ENCODE assay signal across 14 mouse cellular contexts in the genomic region with DNA sequence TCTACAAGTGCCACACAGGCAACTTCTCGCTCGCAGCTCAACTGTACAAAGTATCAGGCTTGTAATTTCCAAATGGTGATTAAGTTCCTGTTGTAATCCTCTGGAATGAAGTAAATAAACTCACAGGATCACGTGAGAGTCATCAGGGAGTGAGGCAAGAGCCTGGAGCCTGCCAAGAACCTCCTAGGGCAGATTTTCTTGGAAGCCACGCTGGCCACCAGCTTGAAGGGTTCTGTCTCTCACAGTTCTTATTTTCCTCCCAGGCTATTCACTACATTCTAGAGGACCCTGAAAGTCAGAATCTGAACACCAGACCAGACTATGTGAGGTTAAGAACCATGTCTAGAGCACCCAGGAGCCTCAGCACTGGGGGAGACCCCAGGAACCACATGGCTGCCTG. TPM values are rescaled to one million over a fixed set of nuclear protein-coding genes. Genes with fewer than 3 reads are reported as not detected.
DNase-seq lines count a peak whose midpoint lies in the region; ATAC-seq and TF ChIP-seq lines count a peak whose summit lies in the region.
"Not testable (repeated sequence)": the region's sequence is repeated elsewhere in the genome, so short reads cannot be mapped to it uniquely, and the experiment has no call there.
"Had no signal": no experiment of that assay in that cellular context is flagged by ENCODE, and none has a peak within 500 bp of the region (broad histone marks: within the 10 kb centered on the region; RNA-seq: fewer than 3 reads in every experiment).

No protein-coding gene starts in this region.

- H3K4me1 ChIP-seq in heart, adult 2 months (ENCODE audit: control insufficient read depth, insufficient read depth, low read length); intestine, postnatal 0 days (replicated peaks; ENCODE audit: control insufficient read depth, insufficient read depth, low read length): not testable (repeated sequence)

- peak overlapping the region; percentile 51 for H3K27ac ChIP-seq in gastrocnemius, adult 2 months
- not testable (repeated sequence) for H3K27ac ChIP-seq in heart, adult 2 months; intestine, postnatal 0 days (ENCODE audit: low read depth, low read length)

- H3K79me2 ChIP-seq in heart, adult 2 months (replicated peaks; ENCODE audit: control insufficient read depth, insufficient read depth, low read length) = not testable (repeated sequence)

- not testable (repeated sequence) for H3K9ac ChIP-seq in heart, adult 2 months (ENCODE audit: low read depth, low read length); intestine, postnatal 0 days (ENCODE audit: low read depth, low read length)

- not testable (repeated sequence) for TF ChIP-seq CTCF in gastrocnemius, adult 2 months (IDR thresholded peaks at IDR 0.05); heart, adult 2 months (IDR thresholded peaks at IDR 0.05); intestine, postnatal 0 days (IDR thresholded peaks at IDR 0.05; ENCODE audit: low read depth)

- not testable (repeated sequence) for TF ChIP-seq POLR2A in heart, adult 2 months (IDR thresholded peaks at IDR 0.05; ENCODE audit: insufficient read depth, low read depth, low read length)

- DNase-seq in Muller cell, postnatal 12 days (ENCODE audit: inconsistent ontology term) = peak; percentile 0
- peak; percentile 72 for DNase-seq in adrenal gland, postnatal 14 days
- DNase-seq in gastrocnemius, adult 2 months = peak; percentile 66
- DNase-seq in heart, adult 2 months = peak; percentile 55 to 71
- DNase-seq in kidney, postnatal 36 days = peak; percentile 66 to 73
- DNase-seq in lung, postnatal 14 days = peak; percentile 60
- DNase-seq in urinary bladder, postnatal 14 days (ENCODE audit: low spot score) = peak; percentile 44

- H3K4me2 ChIP-seq in intestine, postnatal 0 days (replicated peaks; ENCODE audit: low read depth) = not testable (repeated sequence)

- peak; percentile 57 for ATAC-seq in intestine, postnatal 0 days

- H3K27me3 ChIP-seq in heart, adult 2 months (ENCODE audit: control insufficient read depth, insufficient read depth, low read length); intestine, postnatal 0 days (replicated peaks; ENCODE audit: control insufficient read depth, insufficient read depth, low read length): not testable (repeated sequence)

- not testable (repeated sequence) for H3K4me3 ChIP-seq in gastrocnemius, adult 2 months; heart, adult 2 months; intestine, postnatal 0 days (ENCODE audit: low read depth, low read length)

- 47% methylated on average over 2 of the region's 4 CpGs for WGBS in heart, adult 2 months
- WGBS in intestine, postnatal 0 days = 33% methylated on average over 2 of the region's 4 CpGs

- H3K9me3 ChIP-seq in intestine, postnatal 0 days (ENCODE audit: control insufficient read depth) = not testable (repeated sequence)

- TF ChIP-seq EP300 in heart, adult 2 months (IDR thresholded peaks at IDR 0.05; ENCODE audit: insufficient read depth, low read depth, low read length) = not testable (repeated sequence)

- intact Hi-C loops in gastrocnemius, adult 2 months (cut with DNase I); heart, adult 2 months (cut with DNase I): not testable (repeated sequence)

- H3K36me3 ChIP-seq in heart, adult 2 months (ENCODE audit: control insufficient read depth, insufficient read depth, low read length); intestine, postnatal 0 days (ENCODE audit: control insufficient read depth, insufficient read depth): not testable (repeated sequence)

RNA-seq across cellular contexts. Expression of gene Nat8f7, which starts 11.1 kb away (rescaled TPM):
- total RNA-seq in adrenal gland, postnatal 14 days (2021) = 0.53 and 1.1 TPM in 2 replicates
- total RNA-seq in gastrocnemius, adult 2 months (2021) = under 1 TPM in 1 of 2 experiments, not detected in 1; 0.13 TPM
- under 1 TPM in 1 of 2 experiments, not detected in 1; 0.13 TPM for total RNA-seq in heart, adult 2 months (2021)
- polyA plus RNA-seq in heart, adult 2 months (2012; rRNA removed) = 0.47 and 0.62 TPM in 2 replicates
- 0.38 and 0.40 TPM in 2 replicates for polyA plus RNA-seq in intestine, postnatal 0 days (2015; fragmentation: Nextera tagmentation; extraction: Ambion mirVana)
- total RNA-seq: hematopoietic stem cell, adult 5-6 weeks had no signal
- polyA plus RNA-seq: erythroblast, embryonic 14.5 days; limb, embryonic 15.5 days; lung, embryonic 14.5 days; midbrain, embryonic 11.5 days; neural tube, embryonic 14.5 days had no signal

Comparison
In these comparisons a context has a peak if more than half of its experiments do, and no peak if none do; other contexts are left out.
1. DNase-seq: peak in every context shown above with its lines; median percentile 72 in adrenal gland, postnatal 14 days; 70 in kidney, postnatal 36 days; 66 in gastrocnemius, adult 2 months; 63 in heart, adult 2 months; 60 in lung, postnatal 14 days; 44 in urinary bladder, postnatal 14 days; 0 in Muller cell, postnatal 12 days.